Mouse (Mus musculus): ENCODE results near the gene Zglp1. TPM values are rescaled to one million over a fixed set of nuclear protein-coding genes. Genes with fewer than 3 reads are reported as not detected.

Gene Zglp1
- total RNA-seq, 1 experiment = 1.3 TPM

DNA sequence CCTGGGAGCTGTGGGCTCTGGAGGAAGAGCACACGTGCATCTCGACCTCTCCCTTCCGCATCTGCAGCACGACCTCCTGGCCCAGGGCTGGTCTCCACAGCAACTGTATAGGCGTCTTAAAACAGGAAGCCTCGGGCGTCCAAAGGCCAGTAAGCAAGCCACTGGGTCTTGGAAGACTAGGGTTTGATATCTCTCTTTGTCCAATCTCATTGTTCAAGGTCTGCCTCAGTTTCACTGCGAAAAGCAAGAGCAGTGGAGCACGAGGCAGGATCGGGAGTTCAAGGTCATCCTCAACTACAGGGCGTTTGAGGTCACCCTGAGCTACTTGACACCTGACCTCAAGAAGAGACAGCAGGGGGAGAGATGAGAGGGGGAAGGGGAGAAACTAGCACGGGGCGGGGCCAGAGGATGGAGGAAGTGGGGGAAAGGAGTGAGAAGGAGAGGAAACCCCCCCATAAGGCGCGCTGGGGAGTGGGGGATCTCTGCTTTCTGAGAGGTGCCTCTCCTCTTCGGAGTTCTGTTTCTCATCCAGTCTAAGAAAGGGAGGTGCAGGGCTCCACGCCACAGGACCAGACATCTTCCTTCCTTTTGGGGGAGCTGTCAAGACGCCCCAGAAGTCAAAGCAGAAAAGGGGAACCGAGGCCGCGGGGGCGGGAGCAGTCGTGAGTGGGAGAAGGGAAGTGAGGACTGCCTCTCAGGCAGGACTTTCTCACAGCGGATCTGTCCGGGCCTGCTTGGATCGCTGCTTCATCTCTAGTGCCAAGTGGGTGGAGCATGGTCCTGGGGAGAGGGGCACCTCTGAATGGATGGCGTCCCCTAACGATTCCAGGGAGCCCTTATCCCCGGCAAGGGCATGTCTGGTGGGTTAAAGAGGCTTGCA is 52.0 kb downstream of the Zglp1 start:
- in situ Hi-C loops (cut with MboI; ENCODE audit: low sequenced_read_pairs in 2 of 2, unreplicated experiment in 2 of 2) = no loop called here
- peaks cover 13% of the 10 kb centered on the region for H3K36me3 ChIP-seq (ENCODE audit: control insufficient read depth, insufficient read depth, low read length, poor library complexity, severe bottlenecking)
- H3K4me3 ChIP-seq (ENCODE audit: insufficient read depth in 1 of 2, low read depth in 1 of 2, low read length in 2 of 2, poor library complexity in 1 of 2, severe bottlenecking in 1 of 2) = peak overlapping the region; percentile 87 to 92
- peak overlapping the region; percentile 85 for H3K9ac ChIP-seq (ENCODE audit: insufficient read depth, low read depth, low read length, poor library complexity, severe bottlenecking)
- no peak for DNase-seq (ENCODE audit: low read depth, low spot score)
- no peak for TF ChIP-seq HCFC1 (IDR thresholded peaks at IDR 0.05; ENCODE audit: borderline replicate concordance, insufficient read depth, low read length)
- H3K27ac ChIP-seq (ENCODE audit: insufficient read depth, low read depth, low read length, poor library complexity, severe bottlenecking) = peak overlapping the region; percentile 85
- no peaks in the 10 kb centered on the region for H3K9me3 ChIP-seq (ENCODE audit: control insufficient read depth, insufficient read depth, low read depth, low read length)
- H3K4me1 ChIP-seq (ENCODE audit: control insufficient read depth in 2 of 2, insufficient read depth in 2 of 2, low read length in 2 of 2, poor library complexity in 1 of 2) = peaks cover 8 to 17% of the 10 kb centered on the region in 2 experiments; a peak in 3 of 4 replicates

Other genes starting within 250 kb of the Zglp1 start
- not detected in 2 replicates for gene Rdh8, start 248.6 kb downstream of the Zglp1 start, total RNA-seq (2012; rRNA removed)
- gene A230050P20Rik, start 198.5 kb downstream of the Zglp1 start, total RNA-seq (2012; rRNA removed) = 8.3 and 16.5 TPM in 2 replicates
- 4.1 and 4.4 TPM in 2 replicates for gene Angptl6, start 187.4 kb downstream of the Zglp1 start, total RNA-seq (2012; rRNA removed)
- gene Ppan, start 178.9 kb downstream of the Zglp1 start, total RNA-seq (2012; rRNA removed) = 179 and 287 TPM in 2 replicates
- gene Eif3g, start 168.5 kb downstream of the Zglp1 start, total RNA-seq (2012; rRNA removed) = 196 and 239 TPM in 2 replicates
- 122 and 124 TPM in 2 replicates for gene Dnmt1, start 107.2 kb downstream of the Zglp1 start, total RNA-seq (2012; rRNA removed)
- gene S1pr2, start 90.3 kb downstream of the Zglp1 start, total RNA-seq (2012; rRNA removed) = 35.7 and 62.4 TPM in 2 replicates
- gene Mrpl4, start 64.4 kb downstream of the Zglp1 start, total RNA-seq (2012; rRNA removed) = 80.8 and 89.5 TPM in 2 replicates
- gene Icam1, start 51.1 kb downstream of the Zglp1 start, total RNA-seq (2012; rRNA removed) = 153 and 310 TPM in 2 replicates
- 1.5 and 3.1 TPM in 2 replicates for gene Icam4, start 37.7 kb downstream of the Zglp1 start, total RNA-seq (2012; rRNA removed)
- 1.4 and 1.8 TPM in 2 replicates for gene Icam5, start 35.0 kb downstream of the Zglp1 start, total RNA-seq (2012; rRNA removed)
- 2.1 and 2.7 TPM in 2 replicates for gene Gm49373, start 6.0 kb upstream of the Zglp1 start, total RNA-seq (2012; rRNA removed)
- gene Fdx1l, start 6.5 kb upstream of the Zglp1 start, total RNA-seq (2012; rRNA removed) = 38.8 and 46.0 TPM in 2 replicates
- gene Gm38431, start 24.9 kb upstream of the Zglp1 start, total RNA-seq (2012; rRNA removed) = 18.5 and 22.1 TPM in 2 replicates
- gene Raver1, start 24.9 kb upstream of the Zglp1 start, total RNA-seq (2012; rRNA removed) = 18.9 and 26.3 TPM in 2 replicates
- gene Tyk2, start 64.2 kb upstream of the Zglp1 start, total RNA-seq (2012; rRNA removed) = 16.8 and 20.9 TPM in 2 replicates
- gene Cdc37, start 82.9 kb upstream of the Zglp1 start, total RNA-seq (2012; rRNA removed) = 118 and 165 TPM in 2 replicates
- gene Pde4a, start 98.6 kb upstream of the Zglp1 start, total RNA-seq (2012; rRNA removed) = 3.2 and 4.9 TPM in 2 replicates
- 23.3 and 27.4 TPM in 2 replicates for gene Keap1, start 172.3 kb upstream of the Zglp1 start, total RNA-seq (2012; rRNA removed)
- gene S1pr5, start 181.3 kb upstream of the Zglp1 start, total RNA-seq (2012; rRNA removed) = 0.27 and 0.53 TPM in 2 replicates
- 23.8 and 32.7 TPM in 2 replicates for gene Atg4d, start 198.2 kb upstream of the Zglp1 start, total RNA-seq (2012; rRNA removed)
- gene Kri1, start 220.9 kb upstream of the Zglp1 start, total RNA-seq (2012; rRNA removed) = 81.6 and 108 TPM in 2 replicates
- 9.6 and 12.7 TPM in 2 replicates for gene Cdkn2d, start 224.3 kb upstream of the Zglp1 start, total RNA-seq (2012; rRNA removed)
- gene Ap1m2, start 245.2 kb upstream of the Zglp1 start, total RNA-seq (2012; rRNA removed) = 9.8 and 17.1 TPM in 2 replicates